Mouse (Mus musculus) E14TG2a.4 (cell line): ENCODE results near the gene Zdhhc16.

Experiments
- CTCF ChIP-seq: conservative IDR thresholded peaks from 2 replicates; pipeline ENCODE4 v1.5.1; 2014; ENCODE audit warnings: low read length
- NANOG ChIP-seq: IDR thresholded peaks from 2 replicates; pipeline ENCODE4 v1.6.1; 2014; ENCODE audit warnings: borderline replicate concordance, low read length, mixed read lengths
- POU5F1 ChIP-seq: IDR thresholded peaks from 2 replicates; pipeline ENCODE4 v1.6.1; 2014; ENCODE audit warnings: low read length, borderline replicate concordance

DNA sequence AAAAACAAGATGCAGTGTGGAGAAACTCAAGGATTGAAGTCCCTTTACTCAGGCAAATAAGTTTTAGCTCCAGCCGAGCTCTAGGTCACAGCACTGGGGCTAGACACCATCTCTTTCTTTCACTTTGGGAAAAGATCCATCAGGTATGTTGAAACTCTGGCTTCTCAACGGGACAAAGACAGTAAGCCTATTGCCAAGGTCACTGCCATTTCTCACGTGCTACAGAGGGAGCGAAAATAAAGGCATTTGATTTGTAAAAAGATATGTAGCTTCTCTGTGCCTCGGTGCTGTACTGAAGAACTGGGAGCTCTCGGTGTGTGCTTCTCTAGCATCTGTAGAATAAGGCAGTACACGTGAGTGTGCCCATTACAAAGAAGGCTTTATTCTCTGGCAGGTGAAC is 10.6 kb downstream of the Zdhhc16 start:
- TF ChIP-seq CTCF (no peak), NANOG (no peak), POU5F1 (no peak)
